Mouse (Mus musculus): ENCODE measurements at regions not wholly inside any gene's neighbourhood (a gene's known extent, or its start where the extent isn't known, plus 50 kb on each side); places are given as distances from the start of the nearest gene placed in this dataset.

GRCm38 (mm10) chr4:34221915-34222314 is 171.9 kb upstream of the Spaca1 start:
- TF ChIP-seq CTCF (conservative IDR thresholded peaks at IDR 0.05; ENCODE audit: low read length) (no peak), POU5F1 (IDR thresholded peaks at IDR 0.05; ENCODE audit: borderline replicate concordance, low read length) (no peak)
